Mouse (Mus musculus) heart, adult 11 months (tissue): ENCODE data around the gene Gm10486.
"Not testable (repeated sequence)": the region's sequence is repeated elsewhere in the genome, so short reads cannot be mapped to it uniquely, and the experiment has no call there.

Experiments used
- DNase-seq: peaks from one replicate; pipeline ENCODE4 v3.0.0; 2022

Gm10486 gene

GRCm38 (mm10) chrX:35067084-35067483, at the start of gene Gm10486:
Gm10486 (plus strand) TSS chrX:35067384.
- not testable (repeated sequence) for DNase-seq
